Mouse (Mus musculus) monocyte, adult 59 days (primary cell): Measurements from ENCODE around the gene Olfr1281. TPM values are rescaled to one million over a fixed set of nuclear protein-coding genes. Genes with fewer than 3 reads are reported as not detected.

Experiments
- total RNA-seq, 2 experiments: library from RNA; stranded (reverse); gene quantifications; one replicate each; pipeline ENCODE4 v1.2.4; 2023

Gene Olfr1281
- total RNA-seq: not detected

GRCm38 (mm10) chr2:111326220-111326619 lies at the start of gene Olfr1281:
Gene Olfr1281 (plus strand): TSS chr2:111326520.

DNA sequence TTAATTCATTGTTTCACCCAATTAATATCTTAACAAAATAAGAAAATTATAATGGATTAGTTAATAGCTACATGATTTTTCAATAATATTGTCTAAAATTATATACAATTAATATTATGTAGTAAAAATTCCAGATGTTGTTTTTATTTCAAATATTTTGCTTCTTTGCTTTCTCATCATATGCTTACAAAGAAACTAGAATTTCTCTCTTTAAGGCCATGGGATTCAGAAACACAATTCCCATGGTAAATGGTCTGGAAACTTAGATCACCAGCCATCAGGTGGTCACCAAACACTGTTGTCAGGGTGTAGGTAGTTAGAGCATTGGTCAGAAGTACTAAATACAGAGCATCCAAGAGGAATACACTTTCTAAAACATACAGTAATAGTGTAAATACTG lies 36.5 kb upstream of the Olfr1281 start, which contains the start of gene Olfr1278:
Gene Olfr1278 (plus strand): TSS at position 301 of the 400 bp plus-strand sequence.

GRCm38 (mm10) chr2:111300374-111300773 lies 25.9 kb upstream of the Olfr1281 start, which contains the start of gene Olfr1279:
Gene Olfr1279 (plus strand): TSS chr2:111300635.

DNA sequence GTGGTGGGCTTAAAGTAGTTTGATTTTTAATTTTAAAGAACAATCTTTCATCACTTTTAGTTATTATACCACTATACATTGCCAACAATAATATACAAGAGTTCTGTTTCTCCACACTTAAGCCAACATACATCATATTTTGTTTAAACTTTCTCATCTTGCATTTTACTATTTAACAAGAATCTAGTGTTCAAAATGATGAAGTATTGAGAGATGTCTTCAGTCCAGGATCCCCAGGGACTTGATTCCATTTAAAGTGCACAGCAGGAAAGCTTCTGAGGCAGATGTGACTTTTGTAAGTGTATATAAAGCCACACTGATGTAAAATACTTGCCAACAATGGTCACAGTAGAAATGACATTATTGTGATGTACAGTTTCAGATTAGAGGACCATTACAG lies 12.6 kb upstream of the Olfr1281 start, which contains the start of gene Olfr1280:
Gene Olfr1280 (plus strand): TSS at position 301 of the 400 bp plus-strand sequence.

GRCm38 (mm10) chr2:111335976-111336375 lies 9.7 kb downstream of the Olfr1281 start, which contains the start of gene Olfr1282:
Gene Olfr1282 (minus strand): TSS chr2:111336076.

GRCm38 (mm10) chr2:111366490-111366889 lies 40.2 kb downstream of the Olfr1281 start, which contains the start of gene Olfr1283:
Gene Olfr1283 (plus strand): TSS chr2:111366790.

GRCm38 (mm10) chr2:111375222-111375621 lies 48.9 kb downstream of the Olfr1281 start, which contains the start of gene Olfr1284:
Gene Olfr1284 (plus strand): TSS chr2:111375522.

Other genes with a start within 250 kb of the Olfr1281 start
- gene Gm13941, start 220.5 kb upstream of the Olfr1281 start, total RNA-seq: not detected
- not detected for gene Gm15130, start 173.6 kb upstream of the Olfr1281 start, total RNA-seq
- gene 4930430A15Rik, start 96.9 kb upstream of the Olfr1281 start, total RNA-seq: not detected
- not detected for gene Olfr1275, start 91.2 kb upstream of the Olfr1281 start, total RNA-seq
- gene Olfr1276, start 72.0 kb upstream of the Olfr1281 start, total RNA-seq: not detected
- not detected for gene Olfr1277, start 52.4 kb upstream of the Olfr1281 start, total RNA-seq
- not detected for gene Olfr1278, start 36.4 kb upstream of the Olfr1281 start, total RNA-seq
- not detected for gene Olfr1279, start 25.9 kb upstream of the Olfr1281 start, total RNA-seq
- not detected for gene Olfr1280, start 12.5 kb upstream of the Olfr1281 start, total RNA-seq
- not detected for gene Olfr1282, start 9.6 kb downstream of the Olfr1281 start, total RNA-seq
- not detected for gene Olfr1283, start 40.3 kb downstream of the Olfr1281 start, total RNA-seq
- gene Olfr1284, start 49.0 kb downstream of the Olfr1281 start, total RNA-seq: not detected
- not detected for gene Olfr1286, start 96.6 kb downstream of the Olfr1281 start, total RNA-seq
- gene Olfr1287, start 122.6 kb downstream of the Olfr1281 start, total RNA-seq: not detected
- gene Olfr1288, start 147.6 kb downstream of the Olfr1281 start, total RNA-seq: not detected
- not detected for gene Olfr1289, start 154.3 kb downstream of the Olfr1281 start, total RNA-seq
- not detected for gene Olfr1290, start 167.3 kb downstream of the Olfr1281 start, total RNA-seq
- gene Olfr1291-ps1, start 170.7 kb downstream of the Olfr1281 start, total RNA-seq: not detected
- not detected for gene Olfr1293-ps, start 198.7 kb downstream of the Olfr1281 start, total RNA-seq
- not detected for gene Olfr1294, start 213.8 kb downstream of the Olfr1281 start, total RNA-seq
- not detected for gene Olfr1295, start 243.2 kb downstream of the Olfr1281 start, total RNA-seq